Mouse (Mus musculus) hindbrain, embryonic 16.5 days (tissue): Measurements from ENCODE around the gene Btg3. TPM values are rescaled to one million over a fixed set of nuclear protein-coding genes. Genes with fewer than 3 reads are reported as not detected.

ENCODE experiments used
- ATAC-seq: fragments of 200-750 bp; cut with Nextera tagmentation; 2 replicates; pipeline ENCODE4 v1.8.0; 2017; ENCODE audit warnings: moderate TSS enrichment, moderate library complexity
- H3K27ac ChIP-seq: fragments of 300-500 bp; sonication (generic); 2 replicates; pipeline ENCODE4 v1.5.1; 2014; ENCODE audit warnings: low read depth, mild to moderate bottlenecking, control low read depth, low read length, moderate library complexity
- H3K27me3 ChIP-seq: fragments of 300-500 bp; sonication (generic); replicated peaks from 2 replicates; pipeline ENCODE4 v1.6.1; 2014; ENCODE audit warnings: low read length; ENCODE audit not compliant: control insufficient read depth, insufficient read depth
- H3K36me3 ChIP-seq: fragments of 300-500 bp; sonication (generic); 2 replicates; pipeline ENCODE4 v1.6.1; 2014; ENCODE audit warnings: mild to moderate bottlenecking, low read length, moderate library complexity, mixed read lengths; ENCODE audit not compliant: control insufficient read depth, insufficient read depth
- H3K4me1 ChIP-seq: fragments of 300-500 bp; sonication (generic); 2 replicates; pipeline ENCODE4 v1.6.1; 2014; ENCODE audit warnings: low read depth, low read length; ENCODE audit not compliant: control insufficient read depth, insufficient read depth
- H3K4me2 ChIP-seq: fragments of 300-500 bp; sonication (generic); 2 replicates; pipeline ENCODE4 v1.6.1; 2014; ENCODE audit warnings: mild to moderate bottlenecking, low read length, control low read depth, moderate library complexity
- H3K4me3 ChIP-seq: fragments of 300-500 bp; sonication (generic); 2 replicates; pipeline ENCODE4 v1.5.1; 2014; ENCODE audit warnings: mild to moderate bottlenecking, low read length, control low read depth, moderate library complexity
- H3K9ac ChIP-seq: fragments of 300-500 bp; sonication (generic); 2 replicates; pipeline ENCODE4 v1.6.1; 2014; ENCODE audit warnings: low read depth, mild to moderate bottlenecking, control low read depth, low read length, moderate library complexity
- H3K9me3 ChIP-seq: fragments of 300-500 bp; sonication (generic); 2 replicates; pipeline ENCODE4 v1.6.1; 2014; ENCODE audit warnings: mild to moderate bottlenecking, low read length, moderate library complexity; ENCODE audit not compliant: control insufficient read depth
- WGBS: fragments of 180-500 bp; shearing (Covaris S2); extraction: QIAGEN DNeasy Blood & Tissue Kit; methylation state at CpG from one replicate; pipeline ENCODE4 v1.1.7; 2014; 5-methylcytosine and 5-hydroxymethylcytosine counted together
- polyA plus RNA-seq: library from polyadenylated mRNA; unstranded; fragments of >200 nt; fragmentation: Nextera tagmentation; extraction: Ambion mirVana; gene quantifications from 2 replicates; pipeline ENCODE4 v1.2.1, GENCODE M21; 2015

The Btg3 gene
- 10.5 and 16.0 TPM in 2 replicates for polyA plus RNA-seq

- H3K36me3 ChIP-seq, result no peaks in the 10 kb centered on the region
- peak within 1 kb of the TSS; percentile 67 for H3K4me3 ChIP-seq
- peak within 1 kb of the TSS; percentile 73 for H3K4me2 ChIP-seq
- H3K27ac ChIP-seq, result peak within 1 kb of the TSS; percentile 56; the same call in 1 of the 2 replicates
- H3K9me3 ChIP-seq, result no peaks in the 10 kb centered on the region
- WGBS, result 4% methylated on average over 21 of the region's 57 CpGs
- H3K4me1 ChIP-seq, result no peaks in the 10 kb centered on the region; the same call in 1 of the 2 replicates
- H3K9ac ChIP-seq, result peak within 1 kb of the TSS; percentile 84
- H3K27me3 ChIP-seq, result no peaks in the 10 kb centered on the region
- ATAC-seq, result peak; percentile 97
These were observed at the start of gene Btg3 for GRCm38 (mm10) chr16:78376745-78377570. Gene Btg3, minus strand, starts transcription at chr16:78377192.

DNA sequence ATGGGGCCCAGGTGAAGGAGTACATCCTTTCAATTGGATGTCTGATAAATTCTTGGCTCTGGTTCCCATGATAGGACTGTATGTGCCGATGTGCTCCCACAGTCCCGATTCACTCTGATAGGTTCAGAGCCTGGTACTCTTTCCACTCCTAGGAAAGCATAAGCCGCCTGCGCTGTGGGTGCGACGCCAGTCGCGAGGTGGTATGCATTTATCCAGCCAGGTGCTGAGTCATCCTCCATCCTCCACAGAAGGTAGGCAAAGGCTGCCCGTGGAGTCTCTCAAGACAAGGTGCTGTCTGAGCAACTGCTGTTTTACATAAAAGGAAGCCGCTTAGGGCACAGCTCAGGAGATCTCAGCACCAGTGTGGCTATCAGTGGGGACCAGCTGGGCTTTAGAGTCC lies 40.7 kb upstream of the Btg3 start:
- 68% methylated on average over 10 of the region's 10 CpGs for WGBS
- H3K36me3 ChIP-seq, result no peaks in the 10 kb centered on the region
- H3K4me2 ChIP-seq, result no peak overlapping the region
- H3K9ac ChIP-seq, result no peak overlapping the region
- no peaks in the 10 kb centered on the region for H3K27me3 ChIP-seq
- no peak overlapping the region for H3K27ac ChIP-seq
- H3K4me3 ChIP-seq, result no peak overlapping the region
- no peak for ATAC-seq
- peaks cover 3% of the 10 kb centered on the region; the same call in 1 of the 2 replicates for H3K9me3 ChIP-seq
- H3K4me1 ChIP-seq, result no peaks in the 10 kb centered on the region

DNA sequence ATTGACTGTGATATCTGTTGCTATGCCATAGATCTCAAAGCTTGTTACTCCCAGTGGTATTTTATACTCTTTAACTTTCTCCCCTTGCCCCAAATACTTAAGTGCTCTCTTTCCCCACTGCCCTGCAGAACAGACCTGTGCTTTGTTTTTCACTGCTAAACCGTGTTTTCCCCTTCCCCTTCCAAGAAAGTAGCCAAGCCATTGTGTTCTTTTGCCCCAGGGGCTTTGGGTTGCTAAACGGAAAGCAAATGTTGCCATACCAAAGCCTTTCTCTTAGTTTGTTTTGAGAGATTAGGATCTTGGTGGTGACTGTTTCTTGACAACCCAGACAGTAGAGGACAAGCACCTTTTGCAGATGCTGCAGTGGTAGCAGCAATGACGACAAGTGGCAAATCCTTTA lies 39.5 kb upstream of the Btg3 start:
- Histone ChIP-seq H3K9ac (no peak overlapping the region), H3K4me2 (no peak overlapping the region), H3K27me3 (no peaks in the 10 kb centered on the region), H3K36me3 (no peaks in the 10 kb centered on the region), H3K9me3 (peaks cover 3% of the 10 kb centered on the region; the same call in 1 of the 2 replicates), H3K4me1 (no peaks in the 10 kb centered on the region), H3K4me3 (no peak overlapping the region), H3K27ac (no peak overlapping the region)
- no peak for ATAC-seq
- 12% methylated on average over 3 of the region's 3 CpGs for WGBS

GRCm38 (mm10) chr16:78409991-78410390 lies 33.0 kb upstream of the Btg3 start:
- no peaks in the 10 kb centered on the region for H3K27me3 ChIP-seq
- no peak overlapping the region for H3K9ac ChIP-seq
- H3K9me3 ChIP-seq, result peaks cover 3% of the 10 kb centered on the region; the same call in 1 of the 2 replicates
- no peak overlapping the region for H3K4me3 ChIP-seq
- WGBS, result 91% methylated on average over 10 of the region's 10 CpGs
- no peaks in the 10 kb centered on the region for H3K4me1 ChIP-seq
- no peak overlapping the region for H3K27ac ChIP-seq
- no peaks in the 10 kb centered on the region for H3K36me3 ChIP-seq
- no peak for ATAC-seq
- no peak overlapping the region for H3K4me2 ChIP-seq

DNA sequence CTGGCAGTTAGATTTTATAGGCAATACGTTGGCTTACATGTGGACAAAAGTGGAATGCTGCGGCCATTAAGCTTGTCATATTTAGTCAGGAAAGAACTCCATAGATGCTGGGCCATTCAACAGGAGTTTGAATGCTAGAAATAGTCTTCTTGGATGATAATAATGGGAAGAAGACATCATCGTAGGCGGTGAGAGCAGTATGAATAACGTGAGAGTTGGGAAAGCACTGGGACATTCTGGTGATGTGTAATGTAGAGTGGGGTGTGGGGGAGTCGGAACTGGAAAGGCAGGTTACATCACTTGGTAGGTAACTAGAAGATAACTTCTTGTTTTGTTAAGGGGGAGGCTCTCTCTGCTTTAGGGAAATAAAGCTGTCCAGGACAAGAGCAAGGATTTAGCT lies 30.9 kb upstream of the Btg3 start:
- Histone ChIP-seq H3K9me3 (no peaks in the 10 kb centered on the region), H3K4me2 (no peak overlapping the region), H3K36me3 (no peaks in the 10 kb centered on the region), H3K9ac (no peak overlapping the region), H3K27me3 (no peaks in the 10 kb centered on the region), H3K4me1 (no peaks in the 10 kb centered on the region), H3K27ac (no peak overlapping the region), H3K4me3 (no peak overlapping the region)
- 94% methylated on average over 6 of the region's 6 CpGs for WGBS
- ATAC-seq, result no peak

GRCm38 (mm10) chr16:78406657-78407056 lies 29.7 kb upstream of the Btg3 start:
- no peak overlapping the region for H3K9ac ChIP-seq
- no peaks in the 10 kb centered on the region for H3K4me1 ChIP-seq
- H3K4me2 ChIP-seq, result no peak overlapping the region
- WGBS, result 67% methylated on average over 2 of the region's 2 CpGs
- no peak overlapping the region for H3K27ac ChIP-seq
- no peak for ATAC-seq
- no peaks in the 10 kb centered on the region for H3K36me3 ChIP-seq
- H3K9me3 ChIP-seq, result no peaks in the 10 kb centered on the region
- H3K4me3 ChIP-seq, result no peak overlapping the region
- H3K27me3 ChIP-seq, result no peaks in the 10 kb centered on the region

DNA sequence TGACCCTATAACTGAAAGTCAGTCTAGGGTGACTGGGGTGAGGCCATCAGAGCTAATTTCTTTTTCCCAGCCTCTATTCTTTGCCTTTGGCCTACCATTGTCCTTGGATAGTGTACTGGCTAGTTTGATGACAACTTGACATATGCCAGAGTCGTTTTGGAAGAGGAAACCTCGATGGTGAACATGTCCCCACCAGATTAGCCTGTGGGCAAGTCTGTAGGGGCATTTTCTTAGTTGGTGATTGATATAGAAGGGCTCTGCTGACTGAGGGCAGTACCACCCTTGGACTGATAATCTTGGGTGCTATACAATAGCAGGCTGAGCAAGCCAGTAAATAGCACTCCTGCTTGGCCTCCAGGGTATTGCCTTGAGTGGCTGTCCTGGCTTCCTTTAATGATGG lies 25.3 kb upstream of the Btg3 start:
- H3K27ac ChIP-seq, result no peak overlapping the region
- WGBS, result 40% methylated on average over 2 of the region's 2 CpGs
- ATAC-seq, result no peak
- no peaks in the 10 kb centered on the region for H3K27me3 ChIP-seq
- H3K4me2 ChIP-seq, result no peak overlapping the region
- no peaks in the 10 kb centered on the region for H3K9me3 ChIP-seq
- no peaks in the 10 kb centered on the region for H3K36me3 ChIP-seq
- H3K4me3 ChIP-seq, result no peak overlapping the region
- no peak overlapping the region for H3K9ac ChIP-seq
- H3K4me1 ChIP-seq, result no peaks in the 10 kb centered on the region

GRCm38 (mm10) chr16:78399423-78399822 lies 22.4 kb upstream of the Btg3 start:
- no peaks in the 10 kb centered on the region for H3K4me1 ChIP-seq
- H3K9me3 ChIP-seq, result no peaks in the 10 kb centered on the region
- 86% methylated on average over 3 of the region's 3 CpGs for WGBS
- H3K9ac ChIP-seq, result no peak overlapping the region
- H3K36me3 ChIP-seq, result no peaks in the 10 kb centered on the region
- ATAC-seq, result no peak
- H3K4me3 ChIP-seq, result no peak overlapping the region
- no peak overlapping the region for H3K27ac ChIP-seq
- H3K27me3 ChIP-seq, result no peaks in the 10 kb centered on the region
- no peak overlapping the region for H3K4me2 ChIP-seq

DNA sequence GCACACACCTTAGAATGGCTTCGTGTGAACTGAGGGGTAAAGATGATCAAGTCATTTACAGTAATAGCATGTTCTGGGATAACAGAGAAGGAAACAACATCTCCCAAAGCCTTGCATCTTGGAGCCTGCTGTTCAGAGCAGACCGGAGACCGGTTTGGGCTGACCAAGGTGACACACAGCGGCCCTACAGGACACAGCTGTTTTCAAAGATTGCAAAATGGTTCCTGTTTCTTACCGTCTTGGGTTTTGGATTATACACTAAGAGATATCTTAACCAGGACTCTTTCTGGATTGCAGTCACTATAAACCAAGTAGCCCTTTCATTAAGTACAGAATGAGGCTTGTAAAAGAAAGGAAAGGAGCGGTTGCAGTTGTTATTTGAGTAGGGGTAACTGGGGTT lies 21.7 kb upstream of the Btg3 start:
- no peak for ATAC-seq
- Histone ChIP-seq H3K4me3 (no peak overlapping the region), H3K27me3 (no peaks in the 10 kb centered on the region), H3K4me2 (no peak overlapping the region), H3K27ac (no peak overlapping the region), H3K9ac (no peak overlapping the region), H3K36me3 (no peaks in the 10 kb centered on the region), H3K9me3 (no peaks in the 10 kb centered on the region), H3K4me1 (no peaks in the 10 kb centered on the region)
- WGBS, result 94% methylated on average over 6 of the region's 6 CpGs
